Mouse (Mus musculus): ENCODE results near the gene Kif1b.

GRCm38 (mm10) chr4:149270541-149270940, 37.0 kb downstream of the Kif1b start:
- TF ChIP-seq CTCF (IDR thresholded peaks at IDR 0.05; ENCODE audit: low read depth): no peak
- no peak for TF ChIP-seq EP300 (IDR thresholded peaks at IDR 0.05; ENCODE audit: low read depth)

Measured in liver, embryonic 14.5 days (tissue).